Mouse (Mus musculus) embryonic fibroblast, embryonic 13.5 days (primary cell): ENCODE results near the gene St6galnac5. TPM values are rescaled to one million over a fixed set of nuclear protein-coding genes. Genes with fewer than 3 reads are reported as not detected.

ENCODE experiments used
- H3K27ac ChIP-seq: 2 replicates; pipeline ENCODE4 v1.5.1; 2012; ENCODE audit warnings: low read length, control low read depth, inconsistent platforms; ENCODE audit not compliant: insufficient read depth
- H3K4me1 ChIP-seq: 2 replicates; pipeline ENCODE4 v1.6.1; 2011; ENCODE audit warnings: low read length; ENCODE audit not compliant: control insufficient read depth, insufficient read depth
- H3K4me3 ChIP-seq: 2 replicates; pipeline ENCODE4 v1.5.1; 2011; ENCODE audit warnings: mild to moderate bottlenecking, control low read depth, low read length; ENCODE audit not compliant: insufficient read depth
- CTCF ChIP-seq: IDR thresholded peaks from 2 replicates; pipeline ENCODE4 v1.5.1; 2011; ENCODE audit warnings: mild to moderate bottlenecking, control low read depth, low read length, moderate library complexity, borderline replicate concordance; ENCODE audit not compliant: insufficient read depth
- POLR2A ChIP-seq: IDR thresholded peaks from 2 replicates; pipeline ENCODE4 v1.6.1; 2011; ENCODE audit warnings: low read depth, mild to moderate bottlenecking, control low read depth, low read length, moderate library complexity
- polyA plus RNA-seq: library from polyadenylated mRNA; stranded (reverse); fragments of >200 nt; gene quantifications from 2 replicates; pipeline ENCODE4 v1.2.4, GENCODE M21; 2011; ENCODE audit warnings: low read depth; ENCODE audit not compliant: missing spikeins, insufficient read length

The St6galnac5 gene
- polyA plus RNA-seq, 1 experiment: 0.12 TPM

DNA sequence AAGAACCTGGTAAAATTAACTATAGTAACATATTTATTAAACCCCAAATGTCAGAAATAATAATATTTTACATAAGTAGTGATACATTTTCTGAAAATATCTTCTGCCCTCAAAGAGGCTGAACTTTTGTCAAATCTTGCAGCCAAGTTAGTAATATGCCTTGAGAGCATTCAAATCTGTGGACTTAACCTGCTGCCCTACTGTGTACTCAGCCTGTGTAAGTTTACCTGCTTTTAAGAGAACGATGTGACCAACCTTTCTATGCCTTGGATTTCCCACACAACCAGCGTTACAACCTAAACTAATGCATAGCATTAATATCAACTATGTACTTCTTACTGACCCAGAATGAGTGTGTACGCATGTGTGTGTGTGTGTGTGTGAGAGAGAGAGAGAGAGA, 48.3 kb downstream of the St6galnac5 start:
- no peak overlapping the region for H3K4me3 ChIP-seq
- TF ChIP-seq POLR2A (no peak), CTCF (no peak)
- H3K4me1 ChIP-seq: no peaks in the 10 kb centered on the region
- no peak overlapping the region for H3K27ac ChIP-seq

DNA sequence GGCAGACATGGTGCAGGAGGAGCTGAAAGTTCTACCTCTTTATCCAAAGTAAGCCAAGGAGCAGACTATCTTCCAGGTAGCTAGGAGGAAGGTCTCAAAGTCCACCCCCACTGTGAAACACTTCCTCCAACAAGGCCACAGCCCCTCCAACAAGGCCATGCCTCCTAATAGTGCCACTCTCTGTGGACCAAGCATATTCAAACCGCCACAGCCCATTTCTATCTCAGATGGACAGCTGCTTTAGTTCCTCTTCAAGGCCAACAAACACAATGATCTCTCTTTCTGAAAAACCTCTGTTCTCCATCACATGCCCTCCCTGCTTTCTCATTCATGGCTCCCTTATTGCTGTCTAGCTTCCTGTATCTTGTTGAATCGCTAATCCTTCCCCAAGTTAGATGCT, 49.5 kb downstream of the St6galnac5 start:
- H3K4me3 ChIP-seq: no peak overlapping the region
- no peak overlapping the region for H3K27ac ChIP-seq
- TF ChIP-seq POLR2A: no peak
- H3K4me1 ChIP-seq: no peaks in the 10 kb centered on the region

DNA sequence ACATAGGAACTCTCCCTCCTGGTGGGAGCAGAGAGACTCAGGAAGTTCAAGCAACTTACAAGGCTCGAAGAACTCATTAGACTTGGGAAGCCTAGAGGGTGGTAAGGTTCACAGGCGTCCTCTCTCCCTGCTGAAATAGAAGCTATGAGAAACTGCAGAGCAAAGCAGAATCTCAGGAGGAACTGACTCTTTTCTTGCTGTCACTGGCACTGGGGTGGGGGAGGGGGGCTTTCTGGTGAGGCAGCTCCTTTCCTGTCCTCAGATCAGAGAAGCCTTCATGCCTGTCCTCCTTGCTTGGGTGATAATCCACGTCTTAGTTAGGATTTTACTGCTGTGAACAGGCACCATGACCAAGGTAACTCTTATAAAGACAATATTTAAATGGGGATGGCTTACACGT, 50.0 kb downstream of the St6galnac5 start:
- Histone ChIP-seq H3K27ac (no peak overlapping the region), H3K4me3 (no peak overlapping the region), H3K4me1 (no peaks in the 10 kb centered on the region)
- TF ChIP-seq CTCF (no peak), POLR2A (no peak)

DNA sequence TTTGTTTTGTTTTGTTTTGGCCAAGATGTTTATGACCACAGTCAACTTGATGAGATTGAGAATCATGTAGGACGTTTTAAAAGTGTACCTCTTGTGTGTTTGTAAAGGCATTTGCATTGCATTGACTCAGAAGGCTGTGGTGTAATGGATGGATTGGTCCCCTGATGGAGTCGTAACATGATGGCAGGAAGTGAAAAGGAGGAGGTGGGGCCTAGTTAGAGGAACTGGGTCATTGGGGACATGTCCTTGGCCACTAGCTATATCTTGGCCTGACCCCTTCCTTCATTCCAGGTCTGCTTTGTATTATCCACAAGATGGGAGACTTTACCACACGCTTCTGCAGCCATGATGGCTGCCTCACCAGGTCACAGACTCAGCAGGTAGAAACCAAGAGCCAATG, 50.7 kb downstream of the St6galnac5 start:
- H3K27ac ChIP-seq: no peak overlapping the region
- no peak for TF ChIP-seq CTCF
- TF ChIP-seq POLR2A: no peak

DNA sequence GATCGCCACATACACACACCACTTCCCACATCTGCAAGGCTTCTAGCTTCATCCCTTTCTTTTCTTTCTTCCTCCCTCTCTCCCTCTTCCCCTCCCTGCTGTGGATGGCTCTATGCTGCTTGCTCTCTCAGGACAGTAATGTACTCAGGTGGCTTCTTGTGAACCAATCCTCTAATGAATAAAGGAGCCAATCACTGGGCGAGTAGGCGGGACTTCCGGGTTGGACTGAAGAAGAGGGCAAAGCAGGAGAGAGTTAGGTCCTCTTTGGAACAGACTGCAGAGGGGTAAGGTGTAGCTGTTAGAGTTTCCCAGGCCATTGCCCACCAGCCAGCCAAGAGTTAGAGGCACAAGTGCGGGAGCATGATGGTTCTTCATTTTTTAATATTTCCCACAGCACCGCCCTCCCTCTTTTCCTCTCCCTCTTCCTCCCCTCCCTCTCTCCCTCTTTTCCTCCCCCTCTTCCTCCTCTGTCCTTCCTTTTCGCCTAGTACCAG, 52.2 kb downstream of the St6galnac5 start:
- no peak overlapping the region for H3K4me3 ChIP-seq

More for the DNA sequence above, 50.7 kb downstream of the St6galnac5 start:
- Histone ChIP-seq H3K4me3 (no peak overlapping the region), H3K4me1 (no peaks in the 10 kb centered on the region)

DNA sequence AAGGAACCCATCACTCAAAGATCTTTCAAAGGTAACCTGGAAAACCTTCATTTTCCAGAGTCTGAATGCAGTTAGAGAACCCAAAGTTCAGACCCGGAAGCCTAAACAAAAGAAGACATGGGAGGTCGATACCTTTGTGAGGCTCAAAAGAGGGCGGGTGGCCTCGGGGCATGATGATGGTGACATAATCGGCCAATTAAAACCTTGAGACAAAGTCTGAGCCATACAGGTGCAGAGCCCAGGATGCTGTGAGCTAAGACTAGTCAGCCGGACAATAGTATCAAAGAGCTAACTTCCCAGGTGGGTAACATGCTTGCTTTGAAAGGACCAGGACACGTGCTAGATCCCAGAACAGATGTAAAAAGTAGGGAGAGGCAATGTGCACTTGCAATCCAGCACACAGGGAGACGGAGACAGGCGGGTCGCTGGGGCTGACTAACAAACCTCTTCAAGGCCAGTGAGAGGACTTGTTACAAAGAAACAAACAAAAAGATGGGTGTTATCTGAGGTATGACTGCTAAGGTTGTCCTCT, 52.7 kb downstream of the St6galnac5 start:
- Histone ChIP-seq H3K27ac (no peak overlapping the region), H3K4me3 (no peak overlapping the region), H3K4me1 (no peaks in the 10 kb centered on the region)
- TF ChIP-seq CTCF: no peak
- no peak for TF ChIP-seq POLR2A

More for the DNA sequence above, 52.2 kb downstream of the St6galnac5 start:
- Histone ChIP-seq H3K27ac (no peak overlapping the region), H3K4me1 (no peaks in the 10 kb centered on the region)
- TF ChIP-seq POLR2A (no peak), CTCF (no peak)

DNA sequence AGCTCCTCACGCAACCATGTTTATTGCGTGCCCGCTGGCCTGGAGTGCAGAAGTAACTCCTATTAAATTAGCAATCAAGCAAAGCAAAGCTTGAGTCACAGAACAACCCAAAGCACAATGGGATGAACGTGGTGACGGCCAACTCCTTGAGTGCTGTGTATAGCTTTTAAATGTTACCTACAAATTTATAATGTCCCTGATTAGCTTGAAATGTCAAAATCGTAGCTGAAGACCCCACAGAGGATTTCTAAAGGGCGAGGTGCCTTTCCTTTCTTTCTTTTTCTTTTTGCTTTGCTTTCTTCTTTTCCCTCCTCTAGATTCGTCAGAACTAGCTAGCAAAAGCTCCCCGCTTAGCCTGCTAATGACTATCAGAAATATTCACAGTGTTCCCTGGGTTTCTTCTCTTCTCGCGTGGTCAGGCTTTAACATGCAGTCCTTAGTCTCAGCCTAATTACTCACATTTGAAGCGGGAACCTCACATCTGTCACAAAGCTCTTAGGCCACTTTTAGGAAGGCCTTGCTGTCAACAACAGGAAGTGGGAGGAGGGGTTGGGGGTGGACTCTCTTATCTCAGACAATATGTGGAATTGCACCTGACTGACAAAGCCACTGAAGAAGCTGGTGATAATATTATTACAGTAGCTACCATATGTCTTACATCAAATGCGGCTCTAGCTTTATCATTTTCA, 53.6 kb downstream of the St6galnac5 start:
- Histone ChIP-seq H3K27ac (no peak overlapping the region), H3K4me3 (no peak overlapping the region), H3K4me1 (no peaks in the 10 kb centered on the region)
- TF ChIP-seq POLR2A (no peak), CTCF (no peak)

DNA sequence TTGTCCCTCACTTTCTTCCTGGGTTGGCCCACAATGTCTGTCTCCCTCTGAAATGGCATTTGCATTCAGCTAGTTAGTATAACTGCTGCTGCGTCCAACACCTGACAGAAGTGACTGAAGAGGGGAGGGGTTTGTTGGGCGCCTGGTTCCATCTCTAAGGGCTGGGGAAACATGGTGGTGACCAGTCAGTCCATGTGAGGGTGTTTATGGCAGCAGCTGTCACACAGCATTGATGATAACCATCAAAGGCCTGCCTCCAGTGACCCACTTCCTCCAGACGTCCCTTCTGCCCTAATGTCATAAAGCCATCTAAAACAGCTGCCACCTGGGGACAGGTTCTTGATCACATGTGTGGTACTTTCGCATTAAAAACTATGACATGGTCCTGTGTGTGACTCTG, 55.9 kb downstream of the St6galnac5 start:
- Histone ChIP-seq H3K4me1 (no peaks in the 10 kb centered on the region), H3K27ac (no peak overlapping the region), H3K4me3 (no peak overlapping the region)
- TF ChIP-seq CTCF (no peak), POLR2A (no peak)

DNA sequence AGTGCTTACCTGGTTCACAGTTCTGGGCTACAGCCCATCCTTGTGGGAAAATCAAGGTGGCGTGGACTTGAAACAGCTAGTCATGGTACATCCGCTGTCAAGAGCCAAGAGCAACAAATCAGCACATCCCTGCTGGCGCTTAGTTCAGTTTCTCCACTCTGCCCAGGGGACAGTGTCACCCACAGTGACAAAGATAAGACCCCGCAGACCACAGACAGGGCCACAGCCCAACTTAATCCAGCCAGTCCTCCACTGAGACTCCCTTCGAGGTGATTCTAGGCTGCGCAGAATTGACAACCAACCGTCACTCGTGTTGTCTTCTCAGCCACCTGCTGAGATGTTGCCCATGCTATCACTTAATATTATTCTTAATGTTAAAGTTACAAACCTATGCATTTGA, 56.7 kb downstream of the St6galnac5 start:
- no peak overlapping the region for H3K4me3 ChIP-seq
- no peak overlapping the region for H3K27ac ChIP-seq
- TF ChIP-seq POLR2A (no peak), CTCF (no peak)
- no peaks in the 10 kb centered on the region for H3K4me1 ChIP-seq

DNA sequence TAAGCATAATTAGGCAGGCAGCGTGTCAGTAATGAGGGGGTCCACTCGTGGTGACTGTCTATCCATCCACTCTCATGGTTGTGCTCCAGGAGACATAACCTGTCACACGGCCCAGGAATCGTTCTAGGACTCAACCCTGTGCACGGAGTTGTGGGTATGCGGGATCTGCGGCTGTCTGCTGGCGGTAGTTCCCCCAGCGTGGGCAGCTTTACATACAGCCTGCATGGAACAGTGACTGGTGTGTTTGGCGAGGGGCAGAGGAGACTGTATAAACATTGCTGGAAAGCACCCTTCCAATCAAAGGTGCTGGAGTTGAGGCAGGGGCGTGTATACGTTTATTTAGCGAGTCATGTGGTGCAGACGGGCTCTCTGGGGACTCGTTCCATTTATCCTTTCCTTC, 58.5 kb downstream of the St6galnac5 start:
- TF ChIP-seq CTCF: no peak
- TF ChIP-seq POLR2A: no peak
- no peak overlapping the region for H3K4me3 ChIP-seq
- no peak overlapping the region for H3K27ac ChIP-seq
- no peaks in the 10 kb centered on the region for H3K4me1 ChIP-seq

DNA sequence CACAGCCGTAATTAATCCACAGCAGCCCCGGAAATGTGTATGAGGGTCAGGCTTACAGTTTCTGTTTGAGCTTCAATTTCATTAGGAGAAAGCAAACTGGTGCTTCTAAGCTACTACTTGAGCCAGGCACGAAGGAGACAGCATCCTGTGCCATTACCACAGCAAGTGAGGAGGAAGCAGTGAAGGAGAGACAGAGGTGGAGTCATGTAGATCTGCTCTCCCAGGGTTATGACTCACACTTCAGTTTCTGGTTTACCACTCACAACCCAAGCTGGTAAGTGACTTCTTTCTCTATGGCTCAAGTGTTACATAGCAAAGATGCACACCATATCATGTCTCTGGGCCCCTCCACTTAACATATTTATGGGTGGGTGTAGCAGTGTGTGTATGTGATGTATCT, 61.7 kb downstream of the St6galnac5 start:
- Histone ChIP-seq H3K4me1 (no peaks in the 10 kb centered on the region), H3K27ac (no peak overlapping the region), H3K4me3 (no peak overlapping the region)
- no peak for TF ChIP-seq CTCF
- TF ChIP-seq POLR2A: no peak
